Mouse (Mus musculus): ENCODE data around the gene Kcnip1. TPM values are rescaled to one million over a fixed set of nuclear protein-coding genes. Genes with fewer than 3 reads are reported as not detected.

Gene Kcnip1
- polyA plus RNA-seq (2015; fragmentation: Illumina TruSeq; extraction: RNeasy Lipid Tissue Mini Kit (QIAGEN cat#74804); ENCODE audit: insufficient read depth, low replicate concordance) = not detected

DNA sequence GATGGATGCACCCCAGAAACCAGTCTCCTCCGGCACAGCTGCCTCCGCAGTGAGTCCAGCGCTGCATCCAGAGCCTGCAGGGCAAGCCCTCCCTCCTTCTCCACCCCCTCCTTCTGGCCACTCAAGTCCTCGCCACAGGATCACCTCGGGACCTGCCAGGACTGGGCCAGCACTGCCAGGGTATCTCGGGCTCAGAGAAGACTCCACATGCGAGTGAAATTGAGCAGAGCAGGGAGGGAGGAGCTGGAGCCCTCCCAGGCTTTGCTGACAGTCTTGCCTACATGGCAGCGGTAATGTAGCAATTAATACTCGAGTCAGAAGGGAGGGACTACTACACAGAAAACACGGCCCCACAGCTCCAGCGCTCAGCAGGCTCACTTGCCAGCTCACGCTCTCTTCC is at the start of gene Kcnip1:
Gene Kcnip1, minus strand, starts transcription at position 215 of the 400 bp plus-strand sequence.

DNA sequence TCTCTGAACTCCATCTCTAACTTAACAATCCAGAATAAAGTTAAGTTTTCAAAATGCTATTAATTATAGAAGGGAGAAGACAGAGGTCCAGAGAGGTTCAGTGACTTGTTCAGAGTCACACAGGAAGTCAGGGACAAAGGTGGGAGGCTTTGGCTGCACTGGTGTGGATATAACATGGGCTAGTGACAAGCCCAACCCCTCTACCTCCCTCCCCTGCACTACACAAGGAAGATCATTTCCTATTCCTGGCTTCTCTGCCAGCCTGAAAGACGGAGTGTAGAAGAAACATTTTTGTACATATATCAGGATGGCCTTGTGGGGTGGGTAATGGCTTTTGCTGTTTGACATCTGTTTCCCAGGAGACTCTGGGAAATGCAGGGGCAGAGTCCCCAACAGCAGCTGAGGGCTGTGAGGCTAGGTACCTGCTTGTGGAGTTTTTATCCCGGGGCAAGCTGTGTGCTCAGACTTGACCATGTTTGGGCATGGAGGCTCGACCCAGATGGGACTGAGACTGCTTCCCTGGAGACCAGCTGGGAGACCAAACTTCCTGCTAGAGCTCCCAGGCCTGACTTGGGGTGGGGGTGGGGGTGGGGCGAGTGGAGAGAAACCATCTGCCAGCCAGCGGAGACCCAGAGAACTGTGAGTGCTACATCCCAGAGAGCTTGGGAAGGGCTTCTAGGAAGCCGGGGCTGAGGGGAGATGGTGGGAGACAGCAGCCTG is 30.1 kb downstream of the Kcnip1 start, which contains the start of gene Kcnmb1:
Gene Kcnmb1, plus strand, starts transcription at position 326 of the 720 bp plus-strand sequence.

DNA sequence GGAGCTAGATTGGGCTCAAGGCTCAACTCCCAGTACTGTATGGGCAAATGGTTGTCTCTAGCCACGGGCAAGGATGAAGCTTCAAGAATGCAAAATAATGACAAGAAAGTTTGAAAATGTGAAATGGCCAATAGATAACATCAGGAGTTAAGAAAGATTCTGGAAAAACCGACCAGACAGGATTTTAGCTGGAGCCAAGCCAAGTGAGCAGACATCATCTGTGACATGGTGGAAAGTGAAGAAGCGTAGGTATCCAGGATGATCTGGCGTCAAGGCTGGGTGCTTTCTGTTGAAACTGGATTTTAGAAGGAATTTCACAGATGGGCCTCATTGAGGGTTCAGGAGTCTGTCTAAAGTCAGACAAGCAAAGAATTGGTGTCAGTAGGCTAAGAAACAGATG is 394.0 kb downstream of the Kcnip1 start, which contains the start of gene D130052B06Rik:
Gene D130052B06Rik, plus strand, starts transcription at position 317 of the 400 bp plus-strand sequence.

Other genes with a start within 250 kb of the Kcnip1 start
- gene Kcnmb1, start 30.1 kb downstream of the Kcnip1 start, polyA plus RNA-seq (2015; fragmentation: Illumina TruSeq; extraction: RNeasy Lipid Tissue Mini Kit (QIAGEN cat#74804); ENCODE audit: insufficient read depth, low replicate concordance) = 0.87 TPM
- gene Lcp2, start 53.8 kb upstream of the Kcnip1 start, polyA plus RNA-seq (2015; fragmentation: Illumina TruSeq; extraction: RNeasy Lipid Tissue Mini Kit (QIAGEN cat#74804); ENCODE audit: insufficient read depth, low replicate concordance) = 120 TPM
- not detected for gene 4930469K13Rik, start 105.4 kb upstream of the Kcnip1 start, polyA plus RNA-seq (2015; fragmentation: Illumina TruSeq; extraction: RNeasy Lipid Tissue Mini Kit (QIAGEN cat#74804); ENCODE audit: insufficient read depth, low replicate concordance)
- gene Foxi1, start 214.9 kb upstream of the Kcnip1 start, polyA plus RNA-seq (2015; fragmentation: Illumina TruSeq; extraction: RNeasy Lipid Tissue Mini Kit (QIAGEN cat#74804); ENCODE audit: insufficient read depth, low replicate concordance) = not detected

All from spleen, adult 10 weeks (tissue).